In genomic region chr8:119887130-119887529, GRCm38 (mm10) we compare ENCODE assay signal across 8 mouse cellular contexts. TPM values are rescaled to one million over a fixed set of nuclear protein-coding genes. Genes with fewer than 3 reads are reported as not detected.
A peak's percentile ranks its signal among the peaks of the same experiment; 100 is the strongest.
DNase-seq lines count a peak whose midpoint lies in the region; ATAC-seq lines count a peak whose summit lies in the region.

No protein-coding gene starts in this region.

- WGBS in forebrain, embryonic 11.5 days: 93% methylated on average over 3 of the region's 3 CpGs
- 90% methylated on average over 3 of the region's 3 CpGs for WGBS in forebrain, embryonic 12.5 days
- 94% methylated on average over 3 of the region's 3 CpGs for WGBS in midbrain, embryonic 10.5 days
- WGBS in midbrain, embryonic 15.5 days: 94% methylated on average over 3 of the region's 3 CpGs

- H3K27ac ChIP-seq in forebrain, embryonic 11.5 days (ENCODE audit: low read depth, low read length): no peak overlapping the region
- H3K27ac ChIP-seq in forebrain, embryonic 12.5 days: no peak overlapping the region
- no peak overlapping the region for H3K27ac ChIP-seq in midbrain, embryonic 10.5 days (replicated peaks)
- no peak overlapping the region for H3K27ac ChIP-seq in midbrain, embryonic 15.5 days

- no peaks in the 10 kb centered on the region for H3K9me3 ChIP-seq in forebrain, embryonic 11.5 days (ENCODE audit: control insufficient read depth, low read length)
- H3K9me3 ChIP-seq in forebrain, embryonic 12.5 days: no peaks in the 10 kb centered on the region
- H3K9me3 ChIP-seq in midbrain, embryonic 10.5 days (replicated peaks): no peaks in the 10 kb centered on the region
- no peaks in the 10 kb centered on the region for H3K9me3 ChIP-seq in midbrain, embryonic 15.5 days

- H3K4me3 ChIP-seq in forebrain, embryonic 11.5 days (ENCODE audit: low read depth, low read length): no peak overlapping the region
- H3K4me3 ChIP-seq in forebrain, embryonic 12.5 days (replicated peaks): no peak overlapping the region
- no peak overlapping the region for H3K4me3 ChIP-seq in midbrain, embryonic 10.5 days
- H3K4me3 ChIP-seq in midbrain, embryonic 15.5 days: no peak overlapping the region

- ATAC-seq in forebrain, embryonic 11.5 days (replicated peaks; ENCODE audit: low FRiP score): no peak
- ATAC-seq in forebrain, embryonic 12.5 days (ENCODE audit: low FRiP score): no peak
- ATAC-seq in midbrain, embryonic 15.5 days (replicated peaks): no peak
- ATAC-seq in monocyte, adult 5-6 weeks (replicated peaks; ENCODE audit: insufficient number of reproducible peaks, low FRiP score, low TSS enrichment, poor library complexity, severe bottlenecking): peak; percentile 61

- H3K36me3 ChIP-seq in forebrain, embryonic 11.5 days (ENCODE audit: control insufficient read depth, insufficient read depth, low read length): no peaks in the 10 kb centered on the region
- no peaks in the 10 kb centered on the region for H3K36me3 ChIP-seq in forebrain, embryonic 12.5 days (replicated peaks)
- H3K36me3 ChIP-seq in midbrain, embryonic 10.5 days: no peaks in the 10 kb centered on the region
- H3K36me3 ChIP-seq in midbrain, embryonic 15.5 days (replicated peaks): no peaks in the 10 kb centered on the region

- peak; percentile 76 for DNase-seq in forebrain, embryonic 11.5 days (ENCODE audit: low spot score)
- DNase-seq in midbrain, embryonic 10.5 days (ENCODE audit: low spot score): peak; percentile 52
- peak; percentile 41 to 59 for DNase-seq in adrenal gland, adult 18-20 months (ENCODE audit: low spot score in 2 of 2)
- DNase-seq in kidney, adult 9 months: peak; percentile 78
- no peak for DNase-seq in layer of hippocampus, adult 9-10 months (ENCODE audit: low spot score)

- no peak overlapping the region for H3K9ac ChIP-seq in forebrain, embryonic 11.5 days (ENCODE audit: low read length)
- no peak overlapping the region for H3K9ac ChIP-seq in forebrain, embryonic 12.5 days
- no peak overlapping the region for H3K9ac ChIP-seq in midbrain, embryonic 15.5 days

- 0 out of 2 replicates have a peak, but pooled peaks cover 3% of the 10 kb centered on the region for H3K4me1 ChIP-seq in forebrain, embryonic 11.5 days (replicated peaks; ENCODE audit: control insufficient read depth, insufficient read depth, low read length)
- peaks cover 12% of the 10 kb centered on the region for H3K4me1 ChIP-seq in forebrain, embryonic 12.5 days
- peaks cover 20% of the 10 kb centered on the region for H3K4me1 ChIP-seq in midbrain, embryonic 10.5 days
- no peaks in the 10 kb centered on the region for H3K4me1 ChIP-seq in midbrain, embryonic 15.5 days

- H3K27me3 ChIP-seq in forebrain, embryonic 11.5 days (ENCODE audit: control insufficient read depth, insufficient read depth, low read length): no peaks in the 10 kb centered on the region
- H3K27me3 ChIP-seq in forebrain, embryonic 12.5 days: no peaks in the 10 kb centered on the region
- H3K27me3 ChIP-seq in midbrain, embryonic 10.5 days (ENCODE audit: low read depth, poor library complexity, severe bottlenecking): no peaks in the 10 kb centered on the region
- no peaks in the 10 kb centered on the region for H3K27me3 ChIP-seq in midbrain, embryonic 15.5 days (replicated peaks)

- no peak overlapping the region for H3K4me2 ChIP-seq in forebrain, embryonic 11.5 days (ENCODE audit: low read depth, low read length, severe bottlenecking)
- H3K4me2 ChIP-seq in forebrain, embryonic 12.5 days: no peak overlapping the region
- no peak overlapping the region for H3K4me2 ChIP-seq in midbrain, embryonic 15.5 days

RNA-seq across cellular contexts. Expression of gene Usp10, which starts 23.0 kb away (rescaled TPM):
- 209 and 210 TPM in 2 replicates for polyA plus RNA-seq in forebrain, embryonic 11.5 days (2014; fragmentation: Nextera tagmentation; extraction: Ambion mirVana)
- polyA plus RNA-seq in forebrain, embryonic 12.5 days (2016; fragmentation: Nextera tagmentation; extraction: Ambion mirVana): 167 and 176 TPM in 2 replicates
- polyA plus RNA-seq in midbrain, embryonic 10.5 days (2016; fragmentation: Nextera tagmentation; extraction: Ambion mirVana): 220 and 227 TPM in 2 replicates
- polyA plus RNA-seq in midbrain, embryonic 15.5 days (2015; fragmentation: Nextera tagmentation; extraction: Ambion mirVana): 151 and 155 TPM in 2 replicates
- 100 to 1,000 TPM; 114 to 127 TPM for total RNA-seq in adrenal gland, adult 18-20 months (2021)
- 27.0 to 27.9 TPM (median 27.1 TPM) in 3 replicates for total RNA-seq in monocyte, adult 5-6 weeks (2017)

RNA-seq across cellular contexts. Expression of gene Gm20388, which starts 23.5 kb away (rescaled TPM):
- polyA plus RNA-seq in forebrain, embryonic 11.5 days (2014; fragmentation: Nextera tagmentation; extraction: Ambion mirVana): not detected in 2 replicates
- polyA plus RNA-seq in forebrain, embryonic 12.5 days (2016; fragmentation: Nextera tagmentation; extraction: Ambion mirVana): 5.6 TPM in 1 of 2 replicates, not detected in the other
- polyA plus RNA-seq in midbrain, embryonic 10.5 days (2016; fragmentation: Nextera tagmentation; extraction: Ambion mirVana): 7.1 and 7.3 TPM in 2 replicates
- 5.6 TPM in 1 of 2 replicates, not detected in the other for polyA plus RNA-seq in midbrain, embryonic 15.5 days (2015; fragmentation: Nextera tagmentation; extraction: Ambion mirVana)
- 1 to 10 TPM; 1.3 to 8.5 TPM for total RNA-seq in adrenal gland, adult 18-20 months (2021)
- total RNA-seq in monocyte, adult 5-6 weeks (2017): 10.0 to 63.8 TPM (median 16.1 TPM) in 3 replicates

RNA-seq across cellular contexts. Expression of gene Klhl36, which starts 25.1 kb away (rescaled TPM):
- 7.3 and 9.9 TPM in 2 replicates for polyA plus RNA-seq in forebrain, embryonic 11.5 days (2014; fragmentation: Nextera tagmentation; extraction: Ambion mirVana)
- 9.9 and 10.9 TPM in 2 replicates for polyA plus RNA-seq in forebrain, embryonic 12.5 days (2016; fragmentation: Nextera tagmentation; extraction: Ambion mirVana)
- 12.8 and 13.0 TPM in 2 replicates for polyA plus RNA-seq in midbrain, embryonic 10.5 days (2016; fragmentation: Nextera tagmentation; extraction: Ambion mirVana)
- 18.3 and 20.2 TPM in 2 replicates for polyA plus RNA-seq in midbrain, embryonic 15.5 days (2015; fragmentation: Nextera tagmentation; extraction: Ambion mirVana)
- total RNA-seq in adrenal gland, adult 18-20 months (2021): 1 to 10 TPM; 4.9 to 5.8 TPM
- 8.5 to 16.5 TPM (median 14.2 TPM) in 3 replicates for total RNA-seq in monocyte, adult 5-6 weeks (2017)

RNA-seq across cellular contexts. Expression of gene Cotl1, which starts 46.8 kb away (rescaled TPM):
- polyA plus RNA-seq in forebrain, embryonic 11.5 days (2014; fragmentation: Nextera tagmentation; extraction: Ambion mirVana): 167 and 251 TPM in 2 replicates
- 148 and 282 TPM in 2 replicates for polyA plus RNA-seq in forebrain, embryonic 12.5 days (2016; fragmentation: Nextera tagmentation; extraction: Ambion mirVana)
- 150 and 197 TPM in 2 replicates for polyA plus RNA-seq in midbrain, embryonic 10.5 days (2016; fragmentation: Nextera tagmentation; extraction: Ambion mirVana)
- 123 and 134 TPM in 2 replicates for polyA plus RNA-seq in midbrain, embryonic 15.5 days (2015; fragmentation: Nextera tagmentation; extraction: Ambion mirVana)
- total RNA-seq in adrenal gland, adult 18-20 months (2021): 10 to 100 TPM; 43.6 to 52.1 TPM
- 289 to 324 TPM (median 310 TPM) in 3 replicates for total RNA-seq in monocyte, adult 5-6 weeks (2017)
